Mouse (Mus musculus): ENCODE results near the gene Afap1.

Gene Afap1

GRCm38 (mm10) chr5:35893093-35893804, at the start of gene Afap1:
Gene Afap1 (plus strand): TSS chr5:35893319.
- DNase-seq (ENCODE audit: low spot score in 2 of 2): peak; percentile 95 to 98

- no peak for DNase-seq (ENCODE audit: low spot score in 2 of 2)
Measured at GRCm38 (mm10) chr5:35851485-35851884, 41.6 kb upstream of the Afap1 start.

GRCm38 (mm10) chr5:35853463-35853862, 39.7 kb upstream of the Afap1 start:
- no peak for DNase-seq (ENCODE audit: low spot score in 2 of 2)

GRCm38 (mm10) chr5:35856245-35856644, 36.9 kb upstream of the Afap1 start:
- no peak for DNase-seq (ENCODE audit: low spot score in 2 of 2)

- peak; percentile 12 to 39 for DNase-seq (ENCODE audit: low spot score in 2 of 2)
Measured at GRCm38 (mm10) chr5:35858069-35858468, 35.0 kb upstream of the Afap1 start.

- no peak for DNase-seq (ENCODE audit: low spot score in 2 of 2)
Measured at GRCm38 (mm10) chr5:35861456-35861855, 31.7 kb upstream of the Afap1 start.

GRCm38 (mm10) chr5:35869973-35870372, 23.1 kb upstream of the Afap1 start:
- DNase-seq (ENCODE audit: low spot score in 2 of 2): no peak

GRCm38 (mm10) chr5:35870408-35871012, 22.6 kb upstream of the Afap1 start:
- DNase-seq (ENCODE audit: low spot score in 2 of 2): peak; percentile 14 to 57

- no peak for DNase-seq (ENCODE audit: low spot score in 2 of 2)
Measured at GRCm38 (mm10) chr5:35873382-35873781, 19.7 kb upstream of the Afap1 start.

GRCm38 (mm10) chr5:35876236-35876635, 16.9 kb upstream of the Afap1 start:
- no peak for DNase-seq (ENCODE audit: low spot score in 2 of 2)

- DNase-seq (ENCODE audit: low spot score in 2 of 2): no peak
Measured at GRCm38 (mm10) chr5:35879199-35879598, 13.9 kb upstream of the Afap1 start.

GRCm38 (mm10) chr5:35882391-35882790, 10.7 kb upstream of the Afap1 start:
- DNase-seq (ENCODE audit: low spot score in 2 of 2): no peak

- peak in 1 of 2 experiments; percentile 13 for DNase-seq (ENCODE audit: low spot score in 2 of 2)
Measured at GRCm38 (mm10) chr5:35884262-35884661, 8.9 kb upstream of the Afap1 start.

- DNase-seq (ENCODE audit: low spot score in 2 of 2): no peak
Measured at GRCm38 (mm10) chr5:35884689-35885088, 8.4 kb upstream of the Afap1 start.

GRCm38 (mm10) chr5:35888959-35889358, 4.2 kb upstream of the Afap1 start:
- no peak for DNase-seq (ENCODE audit: low spot score in 2 of 2)

- no peak for DNase-seq (ENCODE audit: low spot score in 2 of 2)
Measured at GRCm38 (mm10) chr5:35889641-35890040, 3.5 kb upstream of the Afap1 start.

- DNase-seq (ENCODE audit: low spot score in 2 of 2): no peak
Measured at GRCm38 (mm10) chr5:35890985-35891730, 2.0 kb upstream of the Afap1 start.

GRCm38 (mm10) chr5:35892363-35892762, 756 bp upstream of the Afap1 start:
- no peak for DNase-seq (ENCODE audit: low spot score in 2 of 2)

- peak; percentile 36 to 45 for DNase-seq (ENCODE audit: low spot score in 2 of 2)
Measured at GRCm38 (mm10) chr5:35893805-35894260, 714 bp downstream of the Afap1 start.

- DNase-seq (ENCODE audit: low spot score in 2 of 2): no peak
Measured at GRCm38 (mm10) chr5:35894295-35895047, 1.4 kb downstream of the Afap1 start.

GRCm38 (mm10) chr5:35895926-35896325, 2.8 kb downstream of the Afap1 start:
- DNase-seq (ENCODE audit: low spot score in 2 of 2): no peak

- DNase-seq (ENCODE audit: low spot score in 2 of 2): no peak
Measured at GRCm38 (mm10) chr5:35896556-35896955, 3.4 kb downstream of the Afap1 start.
